Mouse (Mus musculus) heart, postnatal 0 days (tissue): ENCODE measurements around the gene Tnrc6c.

Source experiments
- CTCF ChIP-seq: IDR thresholded peaks from 2 replicates; pipeline ENCODE4 v1.5.1; 2016; ENCODE audit warnings: antibody characterized with exemption, control low read depth, low read depth
- EP300 ChIP-seq: IDR thresholded peaks from 2 replicates; pipeline ENCODE4 v1.6.1; 2016; ENCODE audit warnings: antibody characterized with exemption, low read depth

DNA sequence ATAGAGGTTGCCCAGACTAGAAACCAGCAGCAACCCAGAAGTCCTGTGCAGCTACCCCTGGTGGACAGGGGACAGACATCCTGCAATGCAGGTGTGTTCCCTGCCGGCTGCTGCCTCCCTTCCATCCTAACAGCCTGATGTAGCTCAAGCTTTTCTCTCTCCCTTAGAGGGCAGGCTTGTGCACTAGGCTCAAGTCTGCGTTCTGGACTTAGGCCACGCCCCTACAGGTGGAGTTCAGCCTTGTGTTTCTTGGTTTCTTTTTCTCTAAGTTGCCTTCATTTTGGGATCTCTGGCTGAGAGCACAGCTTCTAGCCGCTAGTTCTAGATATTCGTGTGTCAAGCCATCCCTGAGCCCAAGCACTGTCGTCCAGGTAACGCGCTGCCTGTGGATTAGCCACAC is 31.9 kb downstream of the Tnrc6c start:
- TF ChIP-seq CTCF (no peak; the same call in 1 of the 2 replicates), EP300 (no peak)
